ENCODE assay signal across 28 mouse cellular contexts in the genomic region with DNA sequence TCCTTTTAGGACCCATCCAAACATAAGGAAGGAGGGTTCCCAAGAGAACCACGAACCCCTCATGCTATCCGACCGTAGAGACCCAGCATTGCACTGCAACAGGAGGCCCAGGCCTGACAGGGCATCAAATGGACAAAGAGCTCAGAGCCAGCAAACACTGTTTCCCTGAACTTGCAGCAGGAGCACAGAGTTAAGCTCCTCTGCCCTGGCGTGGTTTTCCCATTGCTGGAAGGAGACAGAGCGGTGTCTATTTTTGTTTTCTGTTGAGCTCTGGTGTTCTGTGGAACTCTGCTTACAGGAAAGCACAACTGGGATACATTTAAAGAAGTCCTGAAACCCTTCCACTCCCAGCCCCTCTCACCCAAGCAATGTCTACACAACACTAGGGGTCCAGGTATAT. TPM values are rescaled to one million over a fixed set of nuclear protein-coding genes. Genes with fewer than 3 reads are reported as not detected.
DNase-seq lines count a peak whose midpoint lies in the region; ATAC-seq and TF ChIP-seq lines count a peak whose summit lies in the region.
"Had no signal": no experiment of that assay in that cellular context is flagged by ENCODE, and none has a peak within 500 bp of the region (broad histone marks: within the 10 kb centered on the region; RNA-seq: fewer than 3 reads in every experiment).

No protein-coding gene starts in this region.

- peaks cover 22% of the 10 kb centered on the region for H3K4me1 ChIP-seq in heart, embryonic 10.5 days
- H3K4me1 ChIP-seq in heart, embryonic 15.5 days (replicated peaks) = peaks cover 16% of the 10 kb centered on the region
- H3K4me1 ChIP-seq: liver, embryonic 13.5 days had no signal

- no peak overlapping the region for H3K9ac ChIP-seq in heart, embryonic 15.5 days
- H3K9ac ChIP-seq: hindbrain, embryonic 12.5 days; limb, embryonic 13.5 days; liver, embryonic 13.5 days; lung, embryonic 14.5 days; midbrain, embryonic 15.5 days; neural tube, embryonic 13.5 days had no signal

- intact Hi-C loops in left cerebral cortex, adult 2 months (cut with DNase I) = no loop called here
- intact Hi-C loops in left cerebral cortex, postnatal 25 days (cut with DNase I) = no loop called here

- no peak overlapping the region for H3K4me3 ChIP-seq in left cerebral cortex, adult 2 months
- H3K4me3 ChIP-seq in heart, embryonic 10.5 days = no peak overlapping the region; the same call in 1 of the 2 replicates
- H3K4me3 ChIP-seq in heart, embryonic 15.5 days = no peak overlapping the region
- H3K4me3 ChIP-seq: hindbrain, embryonic 12.5 days; limb, embryonic 13.5 days; liver, embryonic 13.5 days; midbrain, embryonic 15.5 days; myocyte; neural tube, embryonic 13.5 days had no signal

- 0 out of 2 replicates have a peak, but pooled peaks cover 4% of the 10 kb centered on the region for H3K9me3 ChIP-seq in heart, embryonic 10.5 days
- peaks cover 3% of the 10 kb centered on the region; the same call in 1 of the 2 replicates for H3K9me3 ChIP-seq in heart, embryonic 15.5 days (replicated peaks)
- H3K9me3 ChIP-seq: liver, embryonic 13.5 days; midbrain, embryonic 15.5 days; neural tube, embryonic 13.5 days had no signal

- DNase-seq in left cerebral cortex, adult 2 months (ENCODE audit: extremely low spot score in 1 of 2, low spot score in 2 of 2) = no peak
- no peak for DNase-seq in left cerebral cortex, postnatal 25 days (ENCODE audit: low spot score in 2 of 2)
- DNase-seq in heart, embryonic 10.5 days (ENCODE audit: low spot score) = no peak
- DNase-seq in spleen, postnatal 4 days (ENCODE audit: low spot score in 2 of 2) = no peak
- DNase-seq in embryo, embryonic 9.5 days (ENCODE audit: extremely low spot score) = no peak
- DNase-seq in adrenal gland, adult 2 months = no peak
- DNase-seq: adrenal gland, postnatal 10 days; cerebellum, adult 2 months; cerebellum, postnatal 25 days; kidney, postnatal 36 days; layer of hippocampus, postnatal 36 days; liver, embryonic 13.5 days; lung, embryonic 14.5 days; lung, postnatal 36 days; retina, postnatal 1 day; right cerebral cortex, postnatal 25 days; thymus, postnatal 25 days had no signal

- peak overlapping the region; percentile 15; the same call in 1 of the 2 replicates for H3K27ac ChIP-seq in left cerebral cortex, adult 2 months
- H3K27ac ChIP-seq in heart, embryonic 10.5 days = peak overlapping the region; percentile 30; the same call in 1 of the 2 replicates
- H3K27ac ChIP-seq in heart, embryonic 15.5 days = peak overlapping the region; percentile 76
- H3K27ac ChIP-seq: hindbrain, embryonic 12.5 days; limb, embryonic 13.5 days; liver, embryonic 13.5 days; midbrain, embryonic 15.5 days; neural tube, embryonic 13.5 days had no signal

- 60% methylated on average over 5 of the region's 5 CpGs for WGBS in heart, embryonic 10.5 days
- WGBS in heart, embryonic 15.5 days = 56% methylated on average over 5 of the region's 5 CpGs

- no peak for TF ChIP-seq CTCF in left cerebral cortex, adult 2 months (IDR thresholded peaks at IDR 0.05)

- peaks cover 2% of the 10 kb centered on the region; the same call in 1 of the 2 replicates for H3K36me3 ChIP-seq in heart, embryonic 10.5 days
- no peaks in the 10 kb centered on the region; the same call in 1 of the 2 replicates for H3K36me3 ChIP-seq in heart, embryonic 15.5 days
- H3K36me3 ChIP-seq: liver, embryonic 13.5 days; midbrain, embryonic 15.5 days had no signal

- H3K4me2 ChIP-seq in heart, embryonic 15.5 days = peak overlapping the region; percentile 16; the same call in 1 of the 2 replicates
- H3K4me2 ChIP-seq: hindbrain, embryonic 12.5 days; limb, embryonic 13.5 days; liver, embryonic 13.5 days; lung, embryonic 14.5 days; midbrain, embryonic 15.5 days; neural tube, embryonic 13.5 days had no signal

- no peaks in the 10 kb centered on the region for H3K27me3 ChIP-seq in heart, embryonic 10.5 days (ENCODE audit: insufficient read depth, poor library complexity, severe bottlenecking)
- no peaks in the 10 kb centered on the region for H3K27me3 ChIP-seq in heart, embryonic 15.5 days
- H3K27me3 ChIP-seq: hindbrain, embryonic 12.5 days; limb, embryonic 13.5 days; liver, embryonic 13.5 days; midbrain, embryonic 15.5 days; neural tube, embryonic 13.5 days had no signal

- ATAC-seq in heart, embryonic 15.5 days (replicated peaks; ENCODE audit: insufficient number of reproducible peaks, insufficient read depth, low FRiP score, low read depth) = no peak
- ATAC-seq: forebrain, embryonic 14.5 days; intestine, postnatal 0 days; midbrain, embryonic 15.5 days had no signal

RNA-seq across cellular contexts. Expression of gene Sobp, which starts 15.0 kb away (rescaled TPM):
- total RNA-seq in left cerebral cortex, adult 2 months (2021) = 10 to 100 TPM; 76.4 to 77.1 TPM
- total RNA-seq in left cerebral cortex, postnatal 25 days (2021) = 10 to 100 TPM; 71.3 to 84.9 TPM
- 1.3 TPM in 2 replicates for polyA plus RNA-seq in heart, embryonic 10.5 days (2016; fragmentation: Nextera tagmentation; extraction: Ambion mirVana)
- polyA plus RNA-seq in heart, embryonic 15.5 days (2015; fragmentation: Nextera tagmentation; extraction: Ambion mirVana) = 1.9 and 2.1 TPM in 2 replicates
- total RNA-seq in adrenal gland, adult 2 months (2021) = 1 to 10 TPM; 4.9 to 5.1 TPM
- 5.1 and 5.4 TPM in 2 replicates for polyA plus RNA-seq in adrenal gland, adult 2 months (2012; rRNA removed)
- total RNA-seq: megakaryocyte-erythroid progenitor cell, adult 5-6 weeks; MEL had no signal

RNA-seq across cellular contexts. Expression of gene 9030612E09Rik, which starts 15.2 kb away (rescaled TPM):
- total RNA-seq in left cerebral cortex, adult 2 months (2021) = 1 to 10 TPM; 2.6 to 3.3 TPM
- total RNA-seq in left cerebral cortex, postnatal 25 days (2021) = 1 to 10 TPM; 1.7 to 2.4 TPM
- 0.38 and 0.44 TPM in 2 replicates for polyA plus RNA-seq in heart, embryonic 10.5 days (2016; fragmentation: Nextera tagmentation; extraction: Ambion mirVana)
- polyA plus RNA-seq in heart, embryonic 15.5 days (2015; fragmentation: Nextera tagmentation; extraction: Ambion mirVana) = 0.76 and 0.79 TPM in 2 replicates
- total RNA-seq in adrenal gland, adult 2 months (2021) = under 1 TPM; 0.26 to 0.35 TPM
- polyA plus RNA-seq in adrenal gland, adult 2 months (2012; rRNA removed) = 0.51 and 0.73 TPM in 2 replicates
- total RNA-seq: megakaryocyte-erythroid progenitor cell, adult 5-6 weeks; MEL had no signal
- polyA plus RNA-seq: liver, embryonic 13.5 days; lung, embryonic 14.5 days; spleen, adult 2 months had no signal

Comparison
In these comparisons a context has a peak if more than half of its experiments do, and no peak if none do; other contexts are left out.
1. H3K27ac ChIP-seq: peak in every context shown above with its lines; median percentile 76 in heart, embryonic 15.5 days; 30 in heart, embryonic 10.5 days; 15 in left cerebral cortex, adult 2 months.
2. RNA of gene Sobp, which starts 15.0 kb away (total RNA-seq): 71.3 to 84.9 TPM in left cerebral cortex, postnatal 25 days and 76.4 to 77.1 TPM in left cerebral cortex, adult 2 months; 4.9 to 5.1 TPM in adrenal gland, adult 2 months; every median in the first group is over 10 times any median in the second.